Mouse (Mus musculus) inflammation-experienced regulatory T-cells, adult 16 weeks (primary cell): Measurements from ENCODE around the gene Nefh. TPM values are rescaled to one million over a fixed set of nuclear protein-coding genes. Genes with fewer than 3 reads are reported as not detected.

Experiments
- polyA plus RNA-seq: library from polyadenylated mRNA; unstranded; fragments of 100-300 nt; shearing (Covaris generic); gene quantifications from one replicate; pipeline ENCODE4 v1.2.1, GENCODE M21; 2017

Nefh gene
- polyA plus RNA-seq, result 6.6 TPM

GRCm38 (mm10) chr11:4947813-4948174 lies at the start of gene Nefh:
Gene Nefh, minus strand, starts transcription at chr11:4948064.

GRCm38 (mm10) chr11:4986695-4987486 lies 39.0 kb upstream of the Nefh start, which contains the start of gene Ap1b1:
Gene Ap1b1, plus strand, starts transcription at chr11:4986824.

GRCm38 (mm10) chr11:4894848-4895816 lies 52.7 kb downstream of the Nefh start, which contains the start of gene Thoc5:
Gene Thoc5, plus strand, starts transcription at chr11:4895320.

Other genes with a start within 250 kb of the Nefh start
- 374 TPM for gene Uqcr10, start 243.7 kb downstream of the Nefh start, polyA plus RNA-seq
- gene Zmat5, start 243.4 kb downstream of the Nefh start, polyA plus RNA-seq, result 113 TPM
- not detected for gene Cabp7, start 201.3 kb downstream of the Nefh start, polyA plus RNA-seq
- gene Nf2, start 98.5 kb downstream of the Nefh start, polyA plus RNA-seq, result 59.9 TPM
- gene Nipsnap1, start 74.1 kb downstream of the Nefh start, polyA plus RNA-seq, result 50.1 TPM
- 58.8 TPM for gene Thoc5, start 52.7 kb downstream of the Nefh start, polyA plus RNA-seq
- gene Ap1b1, start 38.8 kb upstream of the Nefh start, polyA plus RNA-seq, result 125 TPM
- gene Rasl10a, start 110.1 kb upstream of the Nefh start, polyA plus RNA-seq, result not detected
- gene Gas2l1, start 117.3 kb upstream of the Nefh start, polyA plus RNA-seq, result 2.5 TPM
- 11.0 TPM for gene Rhbdd3, start 150.9 kb upstream of the Nefh start, polyA plus RNA-seq
- gene Ewsr1, start 151.2 kb upstream of the Nefh start, polyA plus RNA-seq, result 905 TPM
- 1.5 TPM for gene Emid1, start 204.2 kb upstream of the Nefh start, polyA plus RNA-seq